Mouse (Mus musculus) heart, postnatal 0 days (tissue): ENCODE results near the gene Dio1.

Experiments
- CTCF ChIP-seq: IDR thresholded peaks from 2 replicates; pipeline ENCODE4 v1.5.1; 2016; ENCODE audit warnings: antibody characterized with exemption, control low read depth, low read depth
- EP300 ChIP-seq: IDR thresholded peaks from 2 replicates; pipeline ENCODE4 v1.6.1; 2016; ENCODE audit warnings: antibody characterized with exemption, low read depth

GRCm38 (mm10) chr4:107274511-107274910 lies 32.5 kb downstream of the Dio1 start:
- TF ChIP-seq CTCF (no peak), EP300 (no peak)
